Mouse (Mus musculus): Measurements from ENCODE around the gene Proca1.
A peak's percentile ranks its signal among the peaks of the same experiment; 100 is the strongest.

Proca1 gene

GRCm38 (mm10) chr11:78193113-78193512 lies at the start of gene Proca1:
Gene Proca1, plus strand, starts transcription at chr11:78193392.
- no peak for DNase-seq (ENCODE audit: low spot score in 2 of 2)

- no peak for DNase-seq (ENCODE audit: low spot score in 2 of 2)
Measured at GRCm38 (mm10) chr11:78143520-78143919, 49.7 kb upstream of the Proca1 start.

GRCm38 (mm10) chr11:78146168-78146567 lies 47.0 kb upstream of the Proca1 start:
- DNase-seq (ENCODE audit: low spot score in 2 of 2), result no peak

- no peak for DNase-seq (ENCODE audit: low spot score in 2 of 2)
Measured at GRCm38 (mm10) chr11:78146707-78147543, 46.3 kb upstream of the Proca1 start.

GRCm38 (mm10) chr11:78151161-78151560 lies 42.0 kb upstream of the Proca1 start:
- DNase-seq (ENCODE audit: low spot score in 2 of 2), result no peak

GRCm38 (mm10) chr11:78152299-78153231 lies 40.6 kb upstream of the Proca1 start:
- DNase-seq (ENCODE audit: low spot score in 2 of 2), result peak in 1 of 2 experiments; percentile 62

- no peak for DNase-seq (ENCODE audit: low spot score in 2 of 2)
Measured at GRCm38 (mm10) chr11:78153778-78154177, 39.4 kb upstream of the Proca1 start.

GRCm38 (mm10) chr11:78155674-78156073 lies 37.5 kb upstream of the Proca1 start:
- DNase-seq (ENCODE audit: low spot score in 2 of 2), result no peak

- DNase-seq (ENCODE audit: low spot score in 2 of 2), result no peak
Measured at GRCm38 (mm10) chr11:78156156-78156699, 37.0 kb upstream of the Proca1 start.

GRCm38 (mm10) chr11:78159096-78159495 lies 34.1 kb upstream of the Proca1 start:
- DNase-seq (ENCODE audit: low spot score in 2 of 2), result peak; percentile 60 to 74

GRCm38 (mm10) chr11:78159557-78159956 lies 33.6 kb upstream of the Proca1 start:
- DNase-seq (ENCODE audit: low spot score in 2 of 2), result no peak

- no peak for DNase-seq (ENCODE audit: low spot score in 2 of 2)
Measured at GRCm38 (mm10) chr11:78160171-78160570, 33.0 kb upstream of the Proca1 start.

- DNase-seq (ENCODE audit: low spot score in 2 of 2), result no peak
Measured at GRCm38 (mm10) chr11:78160675-78161074, 32.5 kb upstream of the Proca1 start.

GRCm38 (mm10) chr11:78161169-78161568 lies 32.0 kb upstream of the Proca1 start:
- DNase-seq (ENCODE audit: low spot score in 2 of 2), result no peak

GRCm38 (mm10) chr11:78161968-78162367 lies 31.2 kb upstream of the Proca1 start:
- DNase-seq (ENCODE audit: low spot score in 2 of 2), result no peak

- DNase-seq (ENCODE audit: low spot score in 2 of 2), result no peak
Measured at GRCm38 (mm10) chr11:78162504-78162903, 30.7 kb upstream of the Proca1 start.

- DNase-seq (ENCODE audit: low spot score in 2 of 2), result no peak
Measured at GRCm38 (mm10) chr11:78163045-78163444, 30.1 kb upstream of the Proca1 start.

- DNase-seq (ENCODE audit: low spot score in 2 of 2), result peak in 1 of 2 experiments; percentile 68
Measured at GRCm38 (mm10) chr11:78163681-78164603, 29.2 kb upstream of the Proca1 start.

GRCm38 (mm10) chr11:78164604-78164923 lies 28.6 kb upstream of the Proca1 start:
- DNase-seq (ENCODE audit: low spot score in 2 of 2), result no peak

GRCm38 (mm10) chr11:78164924-78165760 lies 28.1 kb upstream of the Proca1 start, which contains the start of gene Traf4:
Gene Traf4, minus strand, starts transcription at chr11:78165589.
- peak; percentile 76 to 80 for DNase-seq (ENCODE audit: low spot score in 2 of 2)
